Mouse (Mus musculus) spleen, adult 18-20 months (tissue): ENCODE measurements around the gene Islr2.

Source experiments
- DNase-seq, 2 experiments: peaks; one replicate each; pipeline ENCODE4 v3.0.0; 2022; ENCODE audit warnings: mixed read lengths in 2 of 2

Gene Islr2

DNA sequence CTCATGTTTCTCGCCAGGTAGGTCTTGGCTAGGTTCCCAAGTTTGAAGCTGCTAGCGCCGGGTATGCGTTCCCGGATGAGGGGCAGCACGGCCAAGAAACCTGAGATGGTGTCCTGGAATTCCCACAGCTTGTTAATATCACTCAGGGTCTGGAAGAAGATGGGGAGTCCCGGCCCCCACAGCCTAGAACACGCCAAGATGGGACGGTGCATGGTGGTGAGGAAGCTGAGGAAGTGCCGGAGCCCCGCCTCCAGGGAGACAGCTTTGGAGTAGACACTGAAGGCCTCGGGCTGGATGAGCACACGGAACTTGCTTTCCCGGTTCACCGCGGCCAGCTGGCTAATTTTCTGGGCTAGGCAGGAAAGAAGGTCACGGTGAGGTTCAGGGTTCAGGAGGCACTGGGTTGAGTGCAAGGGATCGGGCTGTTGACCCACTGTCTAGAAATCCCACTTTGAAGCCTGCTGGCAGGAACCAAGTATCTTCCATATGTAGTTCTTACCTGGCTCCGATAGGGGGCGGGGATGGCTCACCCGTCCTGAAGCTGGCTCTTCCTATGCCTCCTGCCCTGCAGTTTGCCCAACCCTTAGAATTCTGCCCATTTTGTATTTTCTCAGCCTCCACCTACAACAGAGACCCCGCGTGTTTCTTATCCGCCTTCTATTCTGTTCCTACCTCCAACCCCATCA, 16.2 kb upstream of the Islr2 start:
- DNase-seq = peak in 1 of 2 experiments; percentile 46

DNA sequence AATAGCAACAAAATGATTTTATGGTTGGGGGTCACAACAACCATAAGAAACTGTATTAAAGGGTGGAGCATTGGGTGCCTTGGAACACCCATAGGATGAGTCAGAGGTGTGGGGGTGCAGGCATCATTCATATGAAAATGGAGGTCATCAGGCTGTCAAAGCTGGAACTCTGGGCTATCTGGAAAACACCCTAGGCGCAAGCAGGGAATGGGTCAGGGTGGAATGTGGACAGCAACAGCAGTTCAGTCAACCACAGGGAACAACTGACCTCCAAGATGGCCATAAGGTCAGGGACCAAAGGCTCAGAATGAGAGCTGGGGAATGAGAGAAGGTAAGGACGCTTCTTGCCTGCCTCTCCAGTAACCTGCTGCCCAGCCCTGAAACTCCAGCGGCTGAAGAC, 14.4 kb upstream of the Islr2 start:
- no peak for DNase-seq

DNA sequence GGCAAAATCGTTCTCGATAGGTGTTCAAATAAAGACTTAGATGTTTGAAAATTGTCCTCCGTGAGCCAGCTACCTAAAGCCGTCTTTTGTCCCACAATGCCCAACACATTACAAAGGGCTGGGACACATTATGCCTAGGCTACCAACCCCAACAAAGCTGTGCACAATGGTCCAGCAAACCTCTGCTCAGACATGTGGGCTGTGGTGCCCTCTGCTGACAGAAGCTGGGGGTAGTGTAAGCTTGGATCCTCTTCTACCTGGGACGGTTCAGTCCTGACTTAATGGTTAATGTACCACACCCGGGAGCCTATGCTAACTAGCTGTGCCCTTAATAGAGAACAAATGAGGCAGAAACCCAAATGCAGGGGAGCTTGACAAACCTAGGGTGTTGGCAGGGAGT, 12.3 kb upstream of the Islr2 start:
- DNase-seq = no peak

DNA sequence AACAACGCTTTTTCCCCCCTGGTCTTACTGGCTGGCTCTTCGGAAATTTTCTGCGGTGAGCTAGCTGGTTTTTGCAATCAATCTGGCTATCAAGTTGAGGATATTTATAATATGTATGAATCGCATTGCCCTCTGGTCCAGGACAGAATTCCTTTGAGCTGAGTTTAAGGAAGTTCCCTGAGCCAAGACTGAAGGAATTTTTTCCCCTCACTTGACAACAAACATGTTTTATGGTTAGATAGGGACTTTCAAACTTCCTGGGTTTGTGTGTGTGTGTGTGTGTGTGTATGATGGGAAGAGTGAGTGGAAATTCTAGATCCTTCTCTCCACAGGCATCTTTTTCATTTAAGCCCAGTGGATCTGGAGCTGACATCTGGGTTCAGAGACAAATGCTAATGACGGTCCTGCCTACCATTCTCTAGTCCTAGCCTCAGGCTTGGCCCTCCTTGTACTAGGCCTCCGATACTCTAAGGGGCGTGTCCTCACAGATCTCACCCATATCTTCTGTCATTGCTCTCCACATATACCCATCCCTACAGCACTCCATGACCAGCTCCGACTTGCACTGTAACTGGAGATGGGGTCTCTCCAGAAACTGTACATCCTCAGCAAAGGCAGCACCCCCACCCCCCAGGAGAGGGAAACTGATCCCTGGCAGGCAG, 10.5 kb upstream of the Islr2 start:
- DNase-seq = no peak

DNA sequence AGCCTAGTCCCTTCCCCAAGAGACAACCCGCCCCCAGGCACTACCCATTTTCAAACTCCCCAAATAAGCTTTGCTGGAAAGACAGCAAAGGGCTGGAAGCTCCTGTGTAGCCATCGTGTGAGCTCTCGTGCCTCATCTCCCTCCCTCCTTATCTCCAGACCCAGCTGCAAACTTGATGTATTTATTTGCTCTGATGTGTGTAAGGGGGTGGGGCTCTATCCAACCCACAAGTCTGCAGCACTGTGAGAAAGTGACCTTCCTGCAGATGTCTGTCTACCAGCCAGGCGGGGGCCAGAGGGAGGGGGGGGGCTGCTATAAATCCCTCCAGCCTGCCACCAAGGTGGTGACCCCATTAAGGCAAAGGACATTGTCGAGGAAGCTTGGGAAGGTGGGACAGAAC, 9.7 kb upstream of the Islr2 start:
- no peak for DNase-seq

DNA sequence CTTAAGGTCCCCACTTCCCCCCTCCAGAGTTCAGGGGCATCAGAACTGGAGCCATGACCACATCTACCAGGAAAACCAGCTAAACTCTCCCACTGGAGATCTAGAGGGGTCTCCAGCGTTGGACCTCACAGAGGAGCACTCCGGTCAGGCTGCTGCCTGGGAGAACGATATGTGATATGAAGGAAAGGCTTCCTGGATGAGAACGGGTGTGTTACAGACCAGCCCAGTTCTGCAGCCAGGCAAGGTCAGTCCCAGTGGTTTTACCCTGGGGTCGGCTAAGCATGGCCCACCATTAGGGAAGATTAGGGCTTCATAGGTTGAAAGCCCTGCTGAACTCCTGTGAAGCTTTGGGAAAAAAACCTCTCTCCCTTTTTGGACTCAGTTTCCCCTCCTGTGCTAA, 9.3 kb upstream of the Islr2 start:
- DNase-seq = no peak

DNA sequence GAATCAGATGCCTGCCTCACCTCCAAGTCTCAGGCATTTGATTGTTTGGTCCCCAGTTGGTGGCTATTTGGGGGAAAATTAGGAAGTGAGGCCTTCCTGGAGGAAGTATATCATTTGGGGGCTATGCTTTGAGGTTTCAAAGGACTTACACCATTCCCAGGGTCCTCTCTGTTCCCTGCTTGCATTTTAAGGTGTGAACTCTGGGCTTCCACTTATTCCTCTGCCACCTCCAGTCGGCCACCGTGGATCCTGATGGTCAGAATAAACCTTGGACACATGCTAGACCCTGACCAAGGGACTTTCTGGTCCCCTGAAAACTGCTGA, 6.1 kb upstream of the Islr2 start:
- no peak for DNase-seq

DNA sequence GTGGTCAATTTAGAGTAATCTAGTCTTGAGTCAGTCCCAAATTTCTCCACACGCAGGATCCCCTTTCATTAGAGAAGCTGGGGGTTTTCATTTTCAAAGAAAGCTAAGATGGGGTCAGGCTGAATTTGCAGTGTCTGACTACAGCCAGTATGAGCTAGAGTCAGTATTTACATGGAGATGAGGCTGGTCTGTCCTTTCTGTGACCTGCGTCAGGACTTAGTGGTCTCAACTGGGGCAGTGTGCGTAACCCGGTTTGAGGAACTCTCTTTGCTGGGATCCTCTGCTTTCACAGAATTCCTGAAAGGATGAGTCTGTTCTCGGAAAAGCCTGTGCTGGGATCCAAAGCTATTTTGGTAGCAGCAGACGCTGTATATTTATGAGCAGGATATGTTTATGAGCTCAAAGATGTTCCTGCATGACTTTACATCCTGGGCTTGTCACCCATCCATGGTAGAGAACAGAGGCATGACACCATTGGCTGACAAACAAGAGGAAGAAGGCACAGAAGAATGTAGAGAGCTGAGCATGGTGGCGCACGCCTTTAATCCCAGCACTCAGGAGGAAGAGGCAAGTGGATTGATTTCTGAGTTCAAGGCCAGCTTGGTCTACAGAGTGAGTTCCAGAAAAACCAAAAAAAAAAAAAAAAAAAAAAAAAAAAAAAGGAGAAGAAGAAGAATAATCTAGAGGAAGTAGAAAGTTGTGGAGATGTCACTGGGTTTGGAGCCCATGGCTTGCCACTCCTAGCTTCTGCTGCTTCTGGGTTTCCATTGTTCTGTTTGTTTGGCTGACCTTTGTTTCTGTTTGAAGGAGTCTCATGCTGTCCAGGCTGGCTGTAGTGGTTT, 5.6 kb upstream of the Islr2 start:
- no peak for DNase-seq

DNA sequence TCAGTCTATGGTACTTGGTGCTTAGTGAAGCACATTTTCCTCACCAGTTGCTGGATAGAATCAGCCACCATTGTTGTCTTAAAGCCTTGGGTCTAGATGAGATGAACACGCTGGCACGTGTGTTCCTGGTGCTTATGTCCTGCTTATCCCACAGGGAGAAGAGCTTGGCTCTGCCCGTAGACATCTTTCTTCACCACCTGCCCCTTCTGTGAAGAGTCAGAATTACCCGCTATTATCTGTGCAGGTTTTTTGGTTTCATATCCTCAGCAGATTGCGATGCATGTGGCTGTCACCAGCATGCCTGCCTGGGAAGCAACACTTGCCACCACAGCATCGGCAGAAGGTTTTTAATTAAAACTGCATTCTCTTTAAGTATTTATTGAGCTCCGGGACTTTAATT, 1.9 kb upstream of the Islr2 start:
- no peak for DNase-seq

DNA sequence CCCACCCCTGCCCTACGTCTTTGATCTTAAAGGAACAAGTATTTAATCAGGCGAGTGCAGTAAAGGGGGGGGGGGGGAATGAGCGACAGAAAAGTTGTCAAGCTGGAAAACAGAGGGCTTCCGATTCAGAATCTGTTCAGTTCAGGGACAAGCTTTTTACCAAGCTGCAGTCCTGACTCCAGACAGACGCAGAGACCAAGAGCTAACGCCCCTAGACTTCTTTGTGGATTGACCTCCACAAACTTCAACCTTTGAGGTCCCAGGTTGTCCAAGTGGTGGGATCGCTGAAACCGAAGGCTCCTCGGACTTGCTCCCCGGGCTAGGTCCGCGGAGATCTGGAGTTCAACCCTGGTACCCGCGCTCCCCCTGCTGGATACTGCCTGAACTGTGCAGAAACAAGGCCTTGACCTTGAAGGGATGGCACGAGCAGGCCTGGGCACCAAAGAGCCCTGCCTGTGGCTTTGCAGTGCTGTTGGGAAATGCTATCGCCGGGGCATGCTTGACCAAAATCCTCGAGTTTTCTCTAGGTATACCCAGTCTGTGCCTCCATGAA, 405 bp upstream of the Islr2 start:
- DNase-seq = peak; percentile 79 to 95

DNA sequence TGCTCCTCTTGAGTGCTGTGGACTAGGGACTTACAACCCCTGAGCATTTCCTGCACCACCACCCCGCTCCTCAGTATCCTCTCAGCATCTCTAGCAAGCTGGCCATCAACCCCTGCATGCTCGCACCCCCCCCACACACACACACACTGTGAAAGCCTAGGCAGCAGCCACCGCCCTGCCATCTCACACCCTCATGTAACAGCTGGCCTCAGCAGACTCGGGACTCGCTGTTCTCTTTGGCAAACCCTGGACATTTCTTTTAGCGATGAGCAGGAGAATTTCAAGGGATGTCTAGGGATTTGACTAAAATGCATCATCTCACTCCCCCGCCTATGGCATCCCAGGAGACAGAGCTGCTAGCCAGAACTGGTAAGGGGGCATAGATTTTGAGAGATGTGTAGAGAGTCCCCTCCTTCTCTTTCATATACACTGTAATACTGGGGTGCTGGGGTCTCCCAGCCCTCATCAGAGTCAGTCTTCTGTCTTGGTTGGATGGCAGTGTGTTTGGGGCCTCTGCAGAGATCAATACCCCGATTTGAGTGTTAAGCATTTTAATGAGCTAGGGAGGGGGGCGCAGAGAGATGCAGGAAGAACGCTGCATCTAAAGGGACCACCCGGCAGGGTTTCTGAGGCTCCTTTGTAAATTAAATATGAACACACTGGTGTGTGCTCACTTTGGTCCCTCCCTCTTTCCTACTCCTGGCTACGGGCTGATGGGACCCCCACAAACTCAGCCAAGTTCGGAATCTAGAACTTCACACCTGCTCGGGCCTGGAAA, 1.3 kb downstream of the Islr2 start:
- DNase-seq = no peak

DNA sequence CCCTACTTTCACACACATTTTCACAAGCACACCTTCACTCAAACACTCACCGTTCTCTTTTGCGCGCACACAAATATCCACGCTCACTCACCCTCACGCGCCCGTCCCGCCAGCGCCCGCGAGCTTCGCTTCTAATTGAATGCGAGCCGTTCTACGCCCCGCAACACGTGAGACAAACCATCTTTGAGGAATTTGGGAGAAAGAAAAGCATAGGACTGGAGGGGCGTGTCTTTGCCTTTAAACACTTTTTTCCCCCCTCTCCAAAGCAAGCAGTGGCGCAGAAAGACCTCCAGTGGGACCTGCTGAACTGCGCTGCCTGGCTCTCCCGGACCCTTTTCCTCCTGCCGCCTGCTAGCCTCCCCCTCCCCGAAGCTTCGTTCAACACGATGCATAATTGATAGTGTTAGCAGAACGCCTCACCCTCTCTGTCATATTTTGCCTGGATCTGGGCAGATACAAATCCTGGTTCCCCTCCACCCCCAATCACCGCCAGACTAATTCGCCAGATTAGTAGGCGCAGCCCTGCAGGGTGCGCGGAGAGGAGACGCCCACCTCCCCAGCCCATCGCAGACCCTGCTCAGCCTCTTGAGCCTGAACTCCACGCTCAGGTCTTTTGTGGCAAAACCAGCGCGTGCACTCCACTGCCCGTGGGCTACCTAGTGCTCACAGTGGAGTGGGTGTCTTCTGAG, 2.1 kb downstream of the Islr2 start:
- no peak for DNase-seq

DNA sequence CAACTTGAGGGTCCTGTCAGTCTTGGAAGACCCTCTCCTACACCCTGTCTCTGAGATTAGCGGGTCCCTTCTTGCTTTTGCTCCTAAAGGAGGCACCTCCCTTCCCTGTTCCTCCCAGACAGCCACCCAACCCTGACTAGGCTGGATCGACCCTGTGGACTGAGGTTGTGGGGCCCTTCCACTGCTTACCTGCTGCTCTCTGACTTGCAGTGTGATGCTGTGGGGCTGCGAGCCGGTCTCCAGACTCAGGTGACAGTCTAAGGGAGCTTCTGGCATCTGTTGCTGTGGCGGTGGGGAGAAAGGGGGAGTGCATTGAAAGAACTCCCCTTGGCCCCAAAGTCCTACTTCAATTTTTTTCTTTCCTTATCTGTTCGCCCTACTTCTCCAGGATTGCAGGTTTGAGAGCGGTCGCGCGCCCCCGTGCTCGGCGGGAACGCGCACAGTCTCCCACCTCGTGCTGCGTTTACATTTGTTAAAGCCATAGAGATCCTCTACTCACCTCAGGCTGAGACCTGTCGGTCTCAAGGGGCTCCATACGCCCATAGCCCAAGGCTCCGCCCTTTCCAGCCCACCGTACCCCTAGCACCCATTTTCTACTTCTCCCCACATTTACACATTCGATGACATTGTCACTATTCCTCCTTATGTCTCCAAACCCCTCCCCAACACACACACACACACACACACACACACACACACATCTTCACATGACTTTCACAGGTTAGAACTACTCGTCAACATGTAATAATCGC, 2.9 kb downstream of the Islr2 start:
- no peak for DNase-seq

DNA sequence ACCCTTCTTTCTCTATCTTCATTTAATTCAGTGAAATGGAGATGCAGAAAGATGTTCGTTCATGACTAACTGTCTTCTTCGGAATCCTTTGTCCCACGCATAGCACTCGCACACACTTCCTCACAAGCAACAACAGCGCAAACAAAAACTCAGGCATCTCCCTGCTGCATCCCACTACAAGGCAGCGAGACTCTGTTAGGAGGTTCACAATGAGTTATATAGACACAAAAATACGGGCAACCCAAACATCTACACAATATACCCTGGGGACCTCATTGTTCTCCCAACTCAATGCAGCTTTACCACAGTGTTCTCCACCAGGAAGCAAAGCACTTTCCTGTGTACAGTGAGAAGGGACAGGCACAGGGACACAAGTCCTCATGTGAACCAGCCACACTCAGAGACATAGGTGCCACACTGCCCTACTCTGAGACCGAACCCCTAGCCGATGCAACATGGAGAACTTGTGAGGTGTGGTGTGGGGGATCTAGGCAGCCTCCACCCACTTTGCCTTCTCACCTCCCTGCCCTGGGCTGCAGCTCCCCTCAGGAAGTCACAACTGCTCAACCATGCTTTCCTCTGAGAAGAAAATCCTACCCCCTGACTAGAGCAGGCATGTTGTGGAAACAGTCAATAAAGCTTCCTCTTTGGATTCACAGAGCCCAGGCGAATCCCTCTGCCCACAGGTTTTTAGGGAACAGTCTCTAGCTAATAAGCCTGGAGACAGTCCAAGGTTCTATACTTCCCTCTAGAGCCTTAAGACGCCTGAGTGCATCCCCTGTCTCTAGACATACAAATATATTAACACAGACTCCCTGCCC, 3.6 kb downstream of the Islr2 start:
- DNase-seq = no peak

DNA sequence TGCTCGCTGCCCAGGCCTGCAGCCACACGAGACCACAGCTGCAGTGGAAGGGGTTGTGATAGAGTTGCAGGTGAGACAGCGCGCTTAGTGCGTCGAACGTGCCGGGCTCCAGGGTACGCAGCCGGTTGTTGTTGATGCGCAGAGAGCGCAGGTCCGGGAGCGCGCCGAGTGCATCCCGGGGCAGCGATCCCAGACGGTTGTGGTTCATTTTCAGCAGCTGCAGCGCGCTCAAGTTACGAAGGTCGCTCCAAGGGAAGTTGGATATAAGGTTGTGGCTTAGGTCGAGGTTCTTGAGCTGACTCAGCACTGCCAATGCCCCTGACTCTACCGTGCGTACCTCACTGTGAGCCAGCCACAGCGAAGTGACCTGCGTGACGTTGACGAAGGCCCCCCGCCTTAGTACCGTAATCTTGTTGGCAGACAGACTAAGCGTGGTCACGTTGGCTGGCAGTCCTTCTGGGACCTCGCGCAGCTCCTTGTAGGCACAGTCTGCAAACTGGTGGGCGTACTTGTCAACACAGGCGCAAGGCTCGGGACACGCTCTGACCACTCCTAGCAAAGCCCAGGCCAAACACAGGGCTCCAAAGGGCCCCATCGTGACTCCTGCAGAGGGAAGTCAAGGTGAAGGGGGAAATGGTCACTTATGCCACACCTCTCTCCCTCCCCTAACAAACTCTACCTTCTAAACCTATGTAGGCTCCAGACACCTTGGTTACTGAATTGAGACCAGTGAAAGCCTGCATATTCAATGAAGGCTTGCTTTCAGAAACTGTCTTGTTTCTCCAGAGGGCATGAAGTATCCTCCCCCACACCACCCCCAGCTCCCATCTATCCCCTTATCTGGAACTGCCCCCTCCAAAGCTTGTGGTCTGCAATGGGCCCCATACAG, 4.5 kb downstream of the Islr2 start:
- no peak for DNase-seq

DNA sequence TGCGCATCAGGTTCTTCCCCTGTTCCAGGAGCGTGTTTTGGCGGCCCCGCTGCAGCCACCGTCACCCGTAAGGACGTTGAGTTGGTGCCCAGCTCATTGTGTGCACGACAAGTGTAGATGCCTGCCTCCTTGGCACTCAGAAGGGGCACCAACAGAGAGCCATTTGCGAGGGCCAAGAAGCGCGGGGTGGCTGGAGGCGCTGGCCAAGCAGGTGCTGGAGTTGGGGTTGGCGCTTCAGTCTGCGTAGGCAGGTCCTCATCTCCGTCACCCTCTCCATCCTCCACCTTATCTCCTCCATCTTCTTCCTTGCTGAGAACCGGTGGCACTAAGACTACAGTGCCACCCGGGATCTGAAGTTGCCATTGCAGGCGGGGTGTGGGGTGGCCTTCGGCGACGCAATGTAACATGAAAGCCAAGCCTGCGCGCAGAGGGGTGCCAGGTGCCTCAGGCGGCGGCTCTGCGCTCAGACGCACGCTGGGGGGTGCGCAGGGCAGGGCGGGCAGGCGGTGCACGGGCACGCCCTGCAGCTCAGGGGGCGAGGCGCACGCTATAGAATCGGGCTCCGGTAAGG, 5.2 kb downstream of the Islr2 start:
- no peak for DNase-seq

DNA sequence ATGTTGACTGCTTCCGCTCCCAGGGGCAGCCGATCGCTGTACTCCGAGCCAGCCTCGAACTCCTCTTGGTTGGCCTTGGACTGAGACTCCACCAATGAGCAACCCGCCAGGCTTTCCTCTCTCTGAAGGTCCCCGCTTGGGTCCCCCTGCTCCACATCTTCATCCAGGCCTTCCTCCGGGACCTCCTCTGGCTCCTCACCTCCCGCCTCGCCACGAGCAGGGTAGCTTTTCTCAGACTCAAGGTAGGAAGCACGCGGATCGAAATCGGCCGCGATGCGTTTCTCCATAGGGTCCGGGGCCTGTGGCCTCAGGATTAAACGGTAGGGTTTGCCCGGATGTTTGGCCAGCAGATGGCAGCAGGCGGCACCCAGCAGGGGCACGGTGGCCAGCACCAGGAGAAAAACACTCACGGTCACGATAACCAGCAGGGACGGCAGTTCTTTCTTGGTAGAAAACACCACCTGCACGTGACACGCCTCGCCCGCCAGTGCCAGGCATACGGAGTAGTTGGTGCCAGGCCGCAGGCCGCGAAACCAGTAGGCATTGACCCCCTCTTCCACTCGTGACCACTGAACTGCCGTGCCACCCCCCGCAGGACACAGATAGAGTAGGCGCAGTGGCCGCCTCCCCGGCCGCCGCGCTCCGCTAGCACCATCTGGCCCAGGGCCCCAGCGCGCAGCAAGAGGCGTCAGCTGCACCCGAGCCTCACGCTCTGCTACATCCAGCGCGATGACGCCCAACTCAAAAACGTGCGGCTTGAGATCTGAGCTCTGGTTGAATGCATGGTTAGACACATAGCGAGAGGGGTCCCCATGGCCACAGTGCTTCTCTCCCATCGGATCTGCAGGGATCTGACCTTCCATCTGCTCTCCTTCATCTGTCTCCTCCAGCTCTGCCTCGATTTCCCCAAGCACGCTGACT, 6.1 kb downstream of the Islr2 start:
- peak in 1 of 2 experiments; percentile 65 for DNase-seq
